Mouse (Mus musculus): Measurements from ENCODE around the gene Zbtb38.

- TF ChIP-seq CTCF (IDR thresholded peaks at IDR 0.05; ENCODE audit: low read depth), result no peak
- no peak for TF ChIP-seq EP300 (optimal IDR thresholded peaks at IDR 0.05)
Observed at GRCm38 (mm10) chr9:96688194-96688875, 64.3 kb downstream of the Zbtb38 start.

All from stomach, postnatal 0 days (tissue).